Mouse (Mus musculus): ENCODE data around the gene Ptprb. TPM values are rescaled to one million over a fixed set of nuclear protein-coding genes. Genes with fewer than 3 reads are reported as not detected.

The Ptprb gene
- polyA plus RNA-seq (2015; fragmentation: Nextera tagmentation; extraction: Ambion mirVana): 3.0 and 3.1 TPM in 2 replicates

DNA sequence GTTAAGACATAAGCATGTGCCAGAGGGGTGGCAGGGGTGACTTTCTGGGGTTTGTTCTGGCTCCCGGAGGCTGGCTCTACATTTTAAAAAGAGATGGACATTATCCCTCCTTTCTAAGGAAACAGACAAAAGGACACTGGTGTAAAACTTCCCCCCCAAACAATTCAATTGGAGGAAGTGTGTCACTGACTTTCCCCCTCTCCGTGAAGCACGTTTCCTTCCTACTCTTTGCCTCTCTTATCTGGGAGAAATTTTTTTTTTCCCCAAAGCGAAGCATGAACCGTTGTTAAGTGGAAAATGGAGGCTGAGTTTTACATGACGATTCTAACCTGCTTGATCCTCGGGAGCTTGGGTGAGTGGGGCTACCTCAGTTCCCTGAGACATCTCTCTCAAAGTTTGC lies at the start of gene Ptprb:
Gene Ptprb (plus strand): TSS at position 244 of the 400 bp plus-strand sequence.
- Histone ChIP-seq H3K27ac (ENCODE audit: low read length) (no peak within 1 kb of the TSS), H3K4me2 (ENCODE audit: low read length) (no peak within 1 kb of the TSS), H3K9ac (replicated peaks; ENCODE audit: low read depth, low read length) (no peak within 1 kb of the TSS), H3K36me3 (ENCODE audit: control insufficient read depth, insufficient read depth) (no peaks in the 10 kb centered on the region), H3K4me3 (replicated peaks; ENCODE audit: low read length) (no peak within 1 kb of the TSS), H3K4me1 (replicated peaks; ENCODE audit: control insufficient read depth, insufficient read depth, low read length) (no peaks in the 10 kb centered on the region), H3K27me3 (replicated peaks; ENCODE audit: control insufficient read depth, insufficient read depth, low read length) (no peaks in the 10 kb centered on the region), H3K9me3 (ENCODE audit: control insufficient read depth, low read length) (no peaks in the 10 kb centered on the region)
- 80% methylated on average over 7 of the region's 7 CpGs for WGBS
- no peak for ATAC-seq

DNA sequence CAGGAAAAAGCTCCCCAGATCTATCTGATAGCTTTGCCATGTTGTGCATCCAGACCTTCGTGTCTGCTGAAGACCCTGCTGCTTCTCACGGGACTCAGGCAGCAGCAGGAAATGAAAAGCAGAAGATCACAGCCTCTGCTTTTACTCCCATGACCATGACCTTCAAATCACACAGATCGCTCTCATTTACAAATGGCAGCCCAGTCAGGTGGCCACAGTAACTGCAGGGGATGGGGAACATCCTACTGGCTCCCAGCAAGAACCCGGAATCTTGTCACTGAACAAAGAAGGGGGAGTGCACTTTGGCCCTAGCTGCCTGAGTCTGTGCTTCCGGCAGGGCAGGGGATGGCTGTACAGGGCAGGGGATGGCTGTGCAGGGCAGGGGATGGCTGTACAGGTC lies 40.0 kb upstream of the Ptprb start:
- ATAC-seq: no peak
- Histone ChIP-seq H3K27ac (ENCODE audit: low read length) (no peak overlapping the region), H3K4me3 (replicated peaks; ENCODE audit: low read length) (no peak overlapping the region), H3K27me3 (replicated peaks; ENCODE audit: control insufficient read depth, insufficient read depth, low read length) (no peaks in the 10 kb centered on the region), H3K36me3 (ENCODE audit: control insufficient read depth, insufficient read depth) (no peaks in the 10 kb centered on the region), H3K9ac (replicated peaks; ENCODE audit: low read depth, low read length) (no peak overlapping the region), H3K9me3 (ENCODE audit: control insufficient read depth, low read length) (no peaks in the 10 kb centered on the region), H3K4me2 (ENCODE audit: low read length) (no peak overlapping the region), H3K4me1 (replicated peaks; ENCODE audit: control insufficient read depth, insufficient read depth, low read length) (no peaks in the 10 kb centered on the region)
- WGBS: 58% methylated on average over 5 of the region's 5 CpGs

DNA sequence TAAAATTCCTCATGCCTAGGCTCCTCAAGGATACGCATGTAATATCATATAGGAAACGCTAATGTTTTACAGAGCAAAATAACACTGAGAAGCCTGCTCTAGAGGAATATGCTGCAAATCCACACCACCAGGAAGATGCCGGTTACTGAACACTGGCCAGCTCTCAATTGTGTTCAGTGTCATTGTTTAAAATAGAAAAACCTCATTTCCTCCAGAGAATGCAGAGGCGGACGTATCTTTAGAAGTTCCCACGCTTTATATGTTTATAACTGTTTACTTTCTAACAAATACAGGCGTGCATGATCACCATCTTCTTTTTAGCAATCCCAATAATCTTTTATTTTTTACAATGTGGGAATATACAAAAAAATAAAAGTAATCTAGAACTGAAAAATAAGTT lies 33.1 kb upstream of the Ptprb start:
- H3K36me3 ChIP-seq (ENCODE audit: control insufficient read depth, insufficient read depth): no peaks in the 10 kb centered on the region
- H3K27me3 ChIP-seq (replicated peaks; ENCODE audit: control insufficient read depth, insufficient read depth, low read length): no peaks in the 10 kb centered on the region
- H3K27ac ChIP-seq (ENCODE audit: low read length): no peak overlapping the region
- H3K9ac ChIP-seq (replicated peaks; ENCODE audit: low read depth, low read length): no peak overlapping the region
- WGBS: 72% methylated on average over 7 of the region's 7 CpGs
- no peak overlapping the region for H3K4me3 ChIP-seq (replicated peaks; ENCODE audit: low read length)
- no peaks in the 10 kb centered on the region for H3K9me3 ChIP-seq (ENCODE audit: control insufficient read depth, low read length)
- ATAC-seq: no peak
- no peaks in the 10 kb centered on the region for H3K4me1 ChIP-seq (replicated peaks; ENCODE audit: control insufficient read depth, insufficient read depth, low read length)
- H3K4me2 ChIP-seq (ENCODE audit: low read length): no peak overlapping the region

DNA sequence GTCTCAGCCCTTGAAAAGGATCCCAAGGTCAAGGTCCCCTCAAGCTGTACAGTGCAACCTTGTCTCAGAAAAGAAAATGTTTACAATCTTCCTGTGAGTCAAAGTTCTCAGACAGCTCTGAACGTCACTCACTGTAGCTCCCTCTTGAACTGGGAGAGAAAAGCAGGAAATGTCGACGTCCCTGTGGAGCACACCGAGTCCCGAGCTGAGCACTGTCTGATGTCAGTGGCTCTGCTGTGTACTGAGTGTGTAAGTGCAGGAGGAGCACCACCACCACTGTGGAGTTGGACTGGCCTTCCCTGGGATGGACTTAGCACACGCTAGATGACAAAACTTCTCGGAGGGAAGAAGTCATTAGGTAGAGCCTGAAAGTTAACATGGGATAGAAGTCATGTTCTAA lies 31.9 kb upstream of the Ptprb start:
- Histone ChIP-seq H3K27me3 (replicated peaks; ENCODE audit: control insufficient read depth, insufficient read depth, low read length) (no peaks in the 10 kb centered on the region), H3K36me3 (ENCODE audit: control insufficient read depth, insufficient read depth) (no peaks in the 10 kb centered on the region), H3K4me3 (replicated peaks; ENCODE audit: low read length) (no peak overlapping the region), H3K9me3 (ENCODE audit: control insufficient read depth, low read length) (no peaks in the 10 kb centered on the region), H3K27ac (ENCODE audit: low read length) (no peak overlapping the region), H3K4me2 (ENCODE audit: low read length) (no peak overlapping the region), H3K9ac (replicated peaks; ENCODE audit: low read depth, low read length) (no peak overlapping the region), H3K4me1 (replicated peaks; ENCODE audit: control insufficient read depth, insufficient read depth, low read length) (no peaks in the 10 kb centered on the region)
- no peak for ATAC-seq
- WGBS: 59% methylated on average over 7 of the region's 7 CpGs

DNA sequence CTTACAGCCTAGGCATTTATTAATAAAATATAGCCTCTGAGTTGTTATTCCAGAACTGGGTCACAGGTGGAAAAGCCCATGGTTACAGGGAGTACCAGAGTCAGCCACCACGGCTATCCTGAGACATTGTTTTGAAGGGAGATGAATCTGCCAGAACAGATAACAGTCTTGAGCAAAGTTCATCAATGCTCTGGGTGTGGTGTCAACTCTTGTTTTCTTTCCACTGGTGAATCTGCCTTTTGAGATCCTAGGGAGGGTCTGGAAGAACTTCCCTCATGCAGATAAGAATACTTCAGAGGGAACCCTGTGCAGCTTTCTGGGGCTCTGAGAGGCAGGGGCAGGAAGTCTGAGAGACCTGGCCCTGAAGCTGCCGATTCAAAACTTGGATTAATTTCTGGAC lies 29.7 kb upstream of the Ptprb start:
- no peaks in the 10 kb centered on the region for H3K4me1 ChIP-seq (replicated peaks; ENCODE audit: control insufficient read depth, insufficient read depth, low read length)
- no peak overlapping the region for H3K4me3 ChIP-seq (replicated peaks; ENCODE audit: low read length)
- H3K36me3 ChIP-seq (ENCODE audit: control insufficient read depth, insufficient read depth): no peaks in the 10 kb centered on the region
- no peak for ATAC-seq
- H3K27me3 ChIP-seq (replicated peaks; ENCODE audit: control insufficient read depth, insufficient read depth, low read length): no peaks in the 10 kb centered on the region
- no peak overlapping the region for H3K9ac ChIP-seq (replicated peaks; ENCODE audit: low read depth, low read length)
- H3K9me3 ChIP-seq (ENCODE audit: control insufficient read depth, low read length): no peaks in the 10 kb centered on the region
- no peak overlapping the region for H3K4me2 ChIP-seq (ENCODE audit: low read length)
- no peak overlapping the region for H3K27ac ChIP-seq (ENCODE audit: low read length)
- WGBS: 88% methylated on average over 2 of the region's 2 CpGs

DNA sequence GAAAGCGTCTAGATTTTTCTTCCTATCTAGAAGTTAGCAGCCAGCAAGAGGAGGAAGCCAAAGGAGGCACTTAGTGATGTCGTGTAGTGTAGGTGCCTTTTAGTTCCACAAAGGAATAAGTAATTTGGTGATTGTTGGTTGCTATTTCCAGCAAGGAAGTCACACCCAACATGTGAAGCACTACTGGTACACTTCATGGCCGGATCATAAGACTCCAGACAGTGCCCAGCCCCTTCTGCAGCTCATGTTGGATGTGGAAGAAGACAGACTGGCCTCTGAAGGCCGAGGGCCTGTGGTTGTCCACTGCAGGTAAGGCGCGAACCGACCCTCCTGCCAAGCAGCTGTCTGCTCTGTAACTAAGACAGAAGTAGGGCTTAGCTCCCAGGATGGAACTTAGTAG lies 22.7 kb upstream of the Ptprb start:
- Histone ChIP-seq H3K27me3 (replicated peaks; ENCODE audit: control insufficient read depth, insufficient read depth, low read length) (no peaks in the 10 kb centered on the region), H3K36me3 (ENCODE audit: control insufficient read depth, insufficient read depth) (no peaks in the 10 kb centered on the region), H3K4me1 (replicated peaks; ENCODE audit: control insufficient read depth, insufficient read depth, low read length) (no peaks in the 10 kb centered on the region), H3K4me2 (ENCODE audit: low read length) (no peak overlapping the region), H3K9ac (replicated peaks; ENCODE audit: low read depth, low read length) (no peak overlapping the region), H3K27ac (ENCODE audit: low read length) (no peak overlapping the region), H3K9me3 (ENCODE audit: control insufficient read depth, low read length) (no peaks in the 10 kb centered on the region), H3K4me3 (replicated peaks; ENCODE audit: low read length) (no peak overlapping the region)
- WGBS: 89% methylated on average over 7 of the region's 7 CpGs
- no peak for ATAC-seq

DNA sequence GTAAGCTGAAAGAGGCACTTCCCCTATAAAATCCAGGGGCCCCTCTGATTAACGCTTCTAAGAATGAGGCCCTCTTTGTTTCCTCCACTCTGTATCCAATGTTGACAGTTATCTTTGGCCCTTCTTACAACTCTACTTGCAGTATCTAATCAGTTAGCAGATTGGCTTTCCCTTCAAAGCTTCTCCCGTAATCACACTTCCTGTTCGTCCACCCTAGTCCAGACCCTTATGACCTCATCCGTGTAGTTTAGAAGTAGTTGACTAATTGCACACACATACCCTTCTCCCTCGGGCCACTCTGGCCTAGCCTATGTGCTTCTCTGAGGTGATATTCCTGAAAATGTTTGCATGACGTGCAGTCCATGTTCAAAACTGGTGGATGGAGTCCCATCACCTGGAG lies 21.4 kb upstream of the Ptprb start:
- no peak overlapping the region for H3K27ac ChIP-seq (ENCODE audit: low read length)
- no peak overlapping the region for H3K9ac ChIP-seq (replicated peaks; ENCODE audit: low read depth, low read length)
- no peak for ATAC-seq
- no peaks in the 10 kb centered on the region for H3K4me1 ChIP-seq (replicated peaks; ENCODE audit: control insufficient read depth, insufficient read depth, low read length)
- no peaks in the 10 kb centered on the region for H3K27me3 ChIP-seq (replicated peaks; ENCODE audit: control insufficient read depth, insufficient read depth, low read length)
- WGBS: 79% methylated on average over 6 of the region's 6 CpGs
- H3K36me3 ChIP-seq (ENCODE audit: control insufficient read depth, insufficient read depth): no peaks in the 10 kb centered on the region
- no peaks in the 10 kb centered on the region for H3K9me3 ChIP-seq (ENCODE audit: control insufficient read depth, low read length)
- no peak overlapping the region for H3K4me2 ChIP-seq (ENCODE audit: low read length)
- H3K4me3 ChIP-seq (replicated peaks; ENCODE audit: low read length): no peak overlapping the region

DNA sequence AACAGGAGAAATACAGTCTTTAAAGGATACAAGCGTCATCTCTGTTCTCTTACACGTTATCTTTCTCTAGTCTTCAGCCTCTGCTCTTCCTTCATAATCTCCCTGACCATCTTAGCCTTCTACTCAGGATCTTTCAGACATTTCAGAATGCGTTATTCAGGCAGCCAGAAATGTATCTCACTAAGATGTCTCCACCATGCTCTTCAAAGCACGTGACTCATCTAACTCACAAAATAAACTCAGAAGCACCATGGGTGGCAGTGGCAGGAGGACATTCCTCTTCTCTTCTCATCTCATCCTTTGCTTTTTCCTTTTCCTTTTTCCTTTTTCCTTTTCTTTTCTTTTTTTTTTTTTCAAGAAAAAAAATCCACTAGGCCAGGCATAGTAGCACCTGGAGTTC lies 16.0 kb upstream of the Ptprb start:
- H3K4me2 ChIP-seq (ENCODE audit: low read length): no peak overlapping the region
- H3K9me3 ChIP-seq (ENCODE audit: control insufficient read depth, low read length): no peaks in the 10 kb centered on the region
- peaks cover 3% of the 10 kb centered on the region; the same call in 1 of the 2 replicates for H3K4me1 ChIP-seq (replicated peaks; ENCODE audit: control insufficient read depth, insufficient read depth, low read length)
- ATAC-seq: no peak
- H3K36me3 ChIP-seq (ENCODE audit: control insufficient read depth, insufficient read depth): no peaks in the 10 kb centered on the region
- no peaks in the 10 kb centered on the region for H3K27me3 ChIP-seq (replicated peaks; ENCODE audit: control insufficient read depth, insufficient read depth, low read length)
- no peak overlapping the region for H3K9ac ChIP-seq (replicated peaks; ENCODE audit: low read depth, low read length)
- no peak overlapping the region for H3K4me3 ChIP-seq (replicated peaks; ENCODE audit: low read length)
- H3K27ac ChIP-seq (ENCODE audit: low read length): no peak overlapping the region
- 87% methylated on average over 4 of the region's 4 CpGs for WGBS

DNA sequence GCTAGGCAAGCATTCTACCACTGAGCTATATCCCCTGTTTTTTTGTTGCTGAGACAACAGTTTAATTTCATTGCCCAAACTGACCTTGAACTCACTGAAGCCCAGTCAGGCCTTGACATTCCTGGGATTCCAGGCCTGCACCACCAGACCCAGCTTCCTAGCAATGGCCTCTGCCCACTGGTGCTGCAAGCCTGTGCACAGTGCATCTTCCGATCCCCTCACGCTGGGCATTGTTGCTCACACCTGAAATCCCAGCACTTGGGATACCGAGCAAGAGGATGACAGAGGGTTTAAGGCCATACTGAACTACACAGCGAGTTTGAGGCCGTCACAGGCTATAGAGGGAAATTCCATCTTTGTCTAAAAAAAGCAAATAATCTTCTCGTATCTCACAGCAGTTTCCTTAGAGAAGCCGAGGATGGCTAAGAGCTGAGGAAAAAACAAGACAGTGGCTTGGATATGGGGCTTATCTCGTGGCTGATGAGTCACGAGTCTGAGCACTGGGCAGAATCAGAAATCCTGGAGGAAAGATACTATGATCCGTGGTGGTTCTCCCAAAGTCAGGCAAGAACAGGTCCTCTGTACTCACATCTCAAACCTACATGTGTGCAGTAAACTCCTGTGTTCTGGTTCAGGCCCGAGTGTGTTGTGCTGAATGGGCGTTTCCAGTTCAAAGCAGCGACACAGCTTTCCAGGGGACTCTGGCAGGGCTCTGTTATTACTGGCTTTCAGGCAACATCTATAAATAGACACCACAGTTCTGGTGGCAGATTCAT lies 14.5 kb upstream of the Ptprb start:
- no peak for ATAC-seq
- peaks cover 3% of the 10 kb centered on the region; the same call in 1 of the 2 replicates for H3K4me1 ChIP-seq (replicated peaks; ENCODE audit: control insufficient read depth, insufficient read depth, low read length)
- no peaks in the 10 kb centered on the region for H3K27me3 ChIP-seq (replicated peaks; ENCODE audit: control insufficient read depth, insufficient read depth, low read length)
- H3K36me3 ChIP-seq (ENCODE audit: control insufficient read depth, insufficient read depth): no peaks in the 10 kb centered on the region
- no peak overlapping the region for H3K4me3 ChIP-seq (replicated peaks; ENCODE audit: low read length)
- H3K9me3 ChIP-seq (ENCODE audit: control insufficient read depth, low read length): no peaks in the 10 kb centered on the region
- H3K9ac ChIP-seq (replicated peaks; ENCODE audit: low read depth, low read length): no peak overlapping the region
- H3K4me2 ChIP-seq (ENCODE audit: low read length): no peak overlapping the region
- WGBS: 75% methylated on average over 13 of the region's 13 CpGs
- no peak overlapping the region; the same call in 1 of the 2 replicates for H3K27ac ChIP-seq (ENCODE audit: low read length)

DNA sequence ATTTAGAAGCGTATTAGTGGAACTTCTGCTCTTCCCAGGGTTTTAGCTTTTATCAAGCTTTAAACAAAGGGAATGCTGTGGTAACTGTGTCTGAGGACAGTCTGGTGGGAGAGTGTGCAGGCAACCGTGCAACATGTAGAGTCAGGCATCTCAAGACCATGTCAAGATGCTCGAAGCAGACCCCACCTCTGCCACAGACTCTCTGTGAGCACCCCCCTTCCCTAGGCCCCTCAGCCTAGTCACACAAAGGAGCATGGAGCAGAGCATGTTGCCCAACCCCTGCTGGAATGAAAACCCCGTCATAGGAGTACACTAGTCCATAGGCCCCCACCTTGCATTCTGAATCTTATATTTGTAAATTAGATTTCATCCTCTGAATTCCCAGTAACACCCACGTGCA lies 13.8 kb upstream of the Ptprb start:
- H3K27me3 ChIP-seq (replicated peaks; ENCODE audit: control insufficient read depth, insufficient read depth, low read length): no peaks in the 10 kb centered on the region
- 74% methylated on average over 5 of the region's 5 CpGs for WGBS
- ATAC-seq: no peak

More for the DNA sequence above, 13.8 kb upstream of the Ptprb start:
- no peak overlapping the region for H3K4me2 ChIP-seq (ENCODE audit: low read length)
- H3K36me3 ChIP-seq (ENCODE audit: control insufficient read depth, insufficient read depth): no peaks in the 10 kb centered on the region
- H3K4me1 ChIP-seq (replicated peaks; ENCODE audit: control insufficient read depth, insufficient read depth, low read length): peaks cover 3% of the 10 kb centered on the region; the same call in 1 of the 2 replicates
- peak overlapping the region; percentile 42 for H3K27ac ChIP-seq (ENCODE audit: low read length)
- H3K4me3 ChIP-seq (replicated peaks; ENCODE audit: low read length): no peak overlapping the region
- H3K9ac ChIP-seq (replicated peaks; ENCODE audit: low read depth, low read length): no peak overlapping the region
- no peaks in the 10 kb centered on the region for H3K9me3 ChIP-seq (ENCODE audit: control insufficient read depth, low read length)
